Mouse (Mus musculus) urinary bladder, adult 18-20 months (tissue): ENCODE results near the gene Cdc42bpb.
A peak's percentile ranks its signal among the peaks of the same experiment; 100 is the strongest.

Source experiments
- DNase-seq, 2 experiments: peaks; one replicate each; pipeline ENCODE4 v3.0.0; 2022; ENCODE audit warnings: low spot score in 2 of 2, mixed read lengths in 2 of 2

The Cdc42bpb gene

DNA sequence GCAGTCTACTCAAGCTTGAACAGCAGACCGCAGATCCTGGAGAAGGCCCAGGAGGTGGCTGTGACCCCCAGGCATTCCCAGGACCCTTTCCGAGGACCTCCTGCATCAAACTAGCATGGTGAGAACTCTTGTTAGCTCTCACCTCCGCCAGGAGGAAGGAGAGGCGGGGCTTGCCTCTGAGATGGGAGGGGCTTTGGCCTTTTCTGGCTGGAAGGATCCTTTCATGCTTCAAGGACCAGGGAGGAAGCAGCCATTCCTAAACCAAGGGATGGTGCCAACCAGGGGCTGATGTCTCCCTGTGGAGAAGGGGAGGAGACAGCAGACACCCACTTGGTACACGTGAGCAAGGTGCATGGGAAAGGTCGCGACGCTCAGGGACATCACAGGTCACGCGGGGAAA lies 93.0 kb downstream of the Cdc42bpb start:
- no peak for DNase-seq

- DNase-seq: no peak
Observed at GRCm38 (mm10) chr12:111283573-111283972, 93.9 kb downstream of the Cdc42bpb start.

DNA sequence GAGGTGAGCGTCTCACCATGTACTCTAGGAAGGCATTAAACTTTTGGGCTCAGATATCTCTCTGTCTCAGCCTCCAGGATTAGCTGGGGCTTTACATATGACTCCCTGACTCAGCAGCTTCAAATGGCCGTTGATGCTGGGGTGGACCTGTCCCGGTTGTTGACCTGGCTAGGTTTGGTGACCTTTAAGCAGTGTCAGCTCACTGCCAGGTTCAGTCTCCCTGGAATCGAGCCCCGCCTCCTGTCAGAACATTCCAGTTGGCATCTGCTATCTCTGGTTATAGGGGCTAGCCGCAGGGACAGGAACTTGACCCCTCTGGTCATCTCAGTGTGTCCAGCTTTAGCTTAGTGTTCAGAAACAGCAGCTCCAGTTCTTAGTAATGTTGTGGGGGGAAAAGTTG lies 101.1 kb downstream of the Cdc42bpb start:
- DNase-seq: no peak

GRCm38 (mm10) chr12:111275150-111275841 lies 102.2 kb downstream of the Cdc42bpb start:
- peak in 1 of 2 experiments; percentile 35 for DNase-seq

DNA sequence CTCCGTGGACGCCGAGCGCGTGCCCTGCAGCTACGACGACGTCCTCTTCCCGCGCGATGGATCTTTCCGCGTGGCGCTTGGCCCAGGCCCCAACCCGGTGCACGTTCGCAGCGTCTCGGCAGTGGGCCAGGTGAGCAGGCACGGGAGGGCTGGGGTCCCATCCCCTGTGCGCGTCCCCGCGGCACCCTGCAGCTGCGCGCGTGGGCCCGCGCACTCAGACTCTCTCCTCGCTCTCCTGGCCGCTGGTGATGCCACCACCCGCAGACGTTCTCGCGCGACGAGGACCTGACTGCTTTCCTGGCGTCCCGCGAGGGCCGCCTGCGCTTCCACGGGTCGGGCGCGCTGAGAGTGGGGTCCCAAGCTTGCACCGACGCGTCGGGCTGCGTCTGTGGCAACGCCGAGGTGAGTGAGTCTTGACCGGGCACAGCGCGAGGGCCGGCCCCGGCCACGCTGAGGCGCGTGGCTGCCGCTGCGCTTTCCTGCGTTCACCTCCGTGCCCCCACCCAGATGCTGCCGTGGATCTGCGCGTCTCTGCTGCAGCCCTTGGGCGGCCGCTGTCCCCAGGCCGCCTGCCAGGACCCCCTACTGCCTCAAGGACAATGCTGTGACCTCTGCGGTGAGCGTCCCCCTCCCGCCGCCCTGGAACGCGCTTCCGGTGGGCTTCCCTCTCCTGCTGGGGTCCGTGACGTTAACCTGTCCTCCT lies 102.9 kb downstream of the Cdc42bpb start:
- peak in 1 of 2 experiments; percentile 11 for DNase-seq

DNA sequence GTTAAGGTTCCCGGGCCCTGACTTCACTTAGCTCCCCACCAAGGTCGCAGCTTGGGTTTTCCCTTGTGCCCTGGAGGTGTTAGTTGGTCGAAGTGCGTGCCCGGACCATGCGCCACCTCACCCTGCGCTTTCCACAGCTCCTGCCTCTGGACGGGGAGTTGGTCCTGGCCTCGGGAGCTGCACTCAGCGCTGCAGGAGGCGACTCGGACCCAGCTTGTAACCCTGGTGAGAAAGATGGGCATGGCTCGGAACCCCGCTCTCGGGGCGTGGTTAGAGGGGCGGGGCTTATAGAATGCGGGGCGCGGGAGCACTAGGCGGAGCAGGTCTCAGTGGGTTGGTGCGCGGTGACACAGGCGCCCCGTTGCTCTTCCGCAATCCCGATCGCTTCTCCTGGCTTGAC lies 103.5 kb downstream of the Cdc42bpb start:
- DNase-seq: peak in 1 of 2 experiments; percentile 22

DNA sequence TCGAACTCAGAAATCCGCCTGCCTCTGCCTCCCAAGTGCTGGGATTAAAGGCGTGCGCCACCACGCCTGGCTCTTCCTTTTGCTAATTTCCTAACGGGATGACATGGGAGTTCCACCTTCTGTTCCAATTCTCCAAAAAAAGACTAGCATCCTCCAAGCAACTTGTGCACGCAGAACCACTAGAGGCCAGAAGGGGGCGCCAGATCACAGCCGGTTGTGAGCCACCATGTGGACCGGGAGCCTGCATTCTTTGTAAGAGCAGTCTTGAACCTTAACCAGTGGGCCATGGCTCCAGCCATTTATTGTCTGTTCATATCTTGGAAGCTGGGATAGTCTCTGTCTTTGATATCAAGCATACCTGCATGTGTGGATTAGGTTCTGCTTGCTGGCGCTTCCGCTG lies 105.1 kb downstream of the Cdc42bpb start:
- DNase-seq: peak; percentile 30 to 73

GRCm38 (mm10) chr12:111271966-111272365 lies 105.6 kb downstream of the Cdc42bpb start:
- DNase-seq: no peak

- DNase-seq: no peak
Observed at GRCm38 (mm10) chr12:111271406-111271805, 106.1 kb downstream of the Cdc42bpb start.

GRCm38 (mm10) chr12:111270629-111271277 lies 106.8 kb downstream of the Cdc42bpb start, which contains the start of gene Amn:
Amn (plus strand) TSS chr12:111271095.
- DNase-seq: no peak

DNA sequence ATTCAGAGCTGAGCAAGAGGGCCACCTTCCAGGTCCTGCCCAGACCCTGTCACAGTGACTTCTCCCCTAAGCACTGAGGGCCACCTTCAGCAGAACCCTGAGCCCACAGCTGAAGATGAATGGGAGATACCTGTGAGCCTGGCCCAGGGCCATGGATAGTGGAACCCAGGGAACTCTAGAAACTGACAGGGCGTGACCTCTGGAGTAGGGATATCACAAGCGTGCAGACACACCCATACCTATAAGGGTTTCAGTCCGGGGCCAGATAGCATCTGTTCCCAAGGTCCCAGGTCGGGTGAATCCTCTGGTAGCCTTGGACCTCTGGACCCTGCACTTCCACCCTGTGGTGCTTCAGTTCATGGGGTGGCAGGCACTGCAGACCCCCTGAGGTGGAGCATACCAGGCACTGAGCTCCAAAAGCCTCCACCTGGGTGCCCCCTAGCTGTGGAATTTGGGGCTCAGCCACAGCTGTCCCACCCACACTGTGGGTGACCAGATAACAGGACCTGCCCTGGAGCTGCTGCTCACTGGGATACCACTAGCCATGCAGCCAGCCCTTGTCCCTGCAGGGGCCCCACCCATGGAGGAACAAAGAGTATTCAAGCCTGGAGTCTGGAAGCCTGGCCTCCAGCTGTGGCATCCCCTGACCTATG lies 109.7 kb downstream of the Cdc42bpb start:
- no peak for DNase-seq

- DNase-seq: no peak
Observed at GRCm38 (mm10) chr12:111266592-111266991, 110.9 kb downstream of the Cdc42bpb start.

GRCm38 (mm10) chr12:111265212-111265611 lies 112.3 kb downstream of the Cdc42bpb start:
- DNase-seq: no peak

GRCm38 (mm10) chr12:111263650-111264049 lies 113.9 kb downstream of the Cdc42bpb start:
- no peak for DNase-seq

- no peak for DNase-seq
Observed at GRCm38 (mm10) chr12:111251227-111251626, 126.3 kb downstream of the Cdc42bpb start.

DNA sequence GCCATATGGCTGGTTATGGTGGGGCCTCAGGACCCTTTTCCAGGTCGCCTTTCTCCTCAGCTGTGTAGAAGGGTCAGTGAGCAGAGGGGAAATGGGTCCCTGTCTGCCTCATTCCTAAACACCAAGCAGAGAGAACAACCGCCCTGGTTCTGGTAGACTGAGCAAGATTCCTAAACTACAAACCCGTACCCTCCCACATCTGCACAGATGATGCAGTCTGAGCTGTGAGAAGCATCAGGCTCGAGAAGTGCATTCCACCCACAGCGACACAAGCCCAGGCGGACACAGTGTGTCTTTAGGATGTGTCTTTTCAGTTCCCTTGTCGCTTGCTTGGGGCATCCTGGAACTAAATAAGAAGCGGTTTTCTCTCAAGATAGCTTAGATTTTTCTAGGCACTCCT lies 127.4 kb downstream of the Cdc42bpb start:
- DNase-seq: no peak

DNA sequence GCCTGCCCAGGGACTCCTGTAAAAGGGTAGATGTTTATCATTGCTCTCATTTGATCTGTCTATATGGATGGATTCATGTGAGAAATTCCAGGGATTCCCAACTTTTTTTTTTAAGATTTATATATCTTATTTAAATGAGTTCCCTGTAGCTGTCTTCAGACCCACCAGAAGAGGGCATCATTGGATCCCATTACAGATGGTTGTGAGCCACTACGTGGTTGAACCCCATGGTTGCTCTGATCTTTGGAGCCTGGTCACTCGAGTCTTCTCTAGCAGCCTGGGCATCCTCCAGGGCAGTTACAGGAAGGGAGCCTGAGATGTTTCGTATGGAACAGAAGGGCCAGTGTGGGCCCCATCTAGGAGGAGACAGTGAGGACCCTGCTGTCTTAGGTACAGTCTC lies 128.4 kb downstream of the Cdc42bpb start:
- no peak for DNase-seq

- DNase-seq: no peak
Observed at GRCm38 (mm10) chr12:111246808-111247464, 130.6 kb downstream of the Cdc42bpb start.

- no peak for DNase-seq
Observed at GRCm38 (mm10) chr12:111245070-111245469, 132.4 kb downstream of the Cdc42bpb start.

DNA sequence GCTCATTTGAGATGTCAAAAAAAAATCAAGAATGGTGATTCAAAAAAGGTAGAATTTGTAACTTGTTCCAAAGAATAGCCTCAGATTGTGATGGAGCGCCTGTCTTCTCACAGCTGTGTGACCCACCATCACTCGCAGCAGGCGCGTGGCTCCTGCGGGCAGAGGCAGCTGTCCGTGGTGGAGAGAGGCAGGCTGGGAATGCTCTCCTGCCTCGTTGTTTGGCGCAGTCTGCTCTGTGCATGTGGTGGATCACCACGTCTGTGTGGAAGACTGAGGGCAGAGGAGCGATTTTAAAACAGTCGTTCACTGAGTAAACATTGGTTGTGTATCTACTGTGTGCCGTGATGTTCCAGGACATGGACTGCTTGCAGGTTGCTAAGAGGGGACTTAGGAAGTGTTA lies 133.8 kb downstream of the Cdc42bpb start:
- DNase-seq: no peak
